Mouse (Mus musculus): ENCODE data around the gene Dnmt3c.

DNA sequence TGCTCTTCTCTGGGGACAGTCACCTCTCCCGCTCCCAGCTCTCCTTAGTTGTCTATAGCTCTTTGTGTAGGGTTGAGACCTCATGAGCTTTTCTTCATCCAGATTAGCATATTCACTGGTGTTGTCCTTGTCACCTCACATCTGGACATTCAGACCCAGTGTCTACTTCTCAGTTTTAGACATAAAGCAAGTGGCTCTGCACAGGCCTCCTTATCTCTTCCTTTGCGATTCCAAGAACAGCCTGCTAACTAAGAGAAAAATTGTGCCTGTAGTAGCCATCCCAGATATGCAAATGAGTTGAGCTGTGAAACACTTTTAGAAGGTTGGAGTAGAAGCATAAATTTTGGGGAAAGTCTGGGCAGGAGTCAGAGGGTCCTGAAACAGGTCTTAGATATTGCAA is 28.0 kb downstream of the Dnmt3c start:
- no peak for TF ChIP-seq CTCF (IDR thresholded peaks at IDR 0.05; ENCODE audit: low read depth)
- no peak for TF ChIP-seq EP300 (IDR thresholded peaks at IDR 0.05; ENCODE audit: low read depth)

Measured in heart, postnatal 0 days (tissue).